Mouse (Mus musculus): Measurements from ENCODE around the gene Kif28.
"Not testable (repeated sequence)": the region's sequence is repeated elsewhere in the genome, so short reads cannot be mapped to it uniquely, and the experiment has no call there.

The Kif28 gene

DNA sequence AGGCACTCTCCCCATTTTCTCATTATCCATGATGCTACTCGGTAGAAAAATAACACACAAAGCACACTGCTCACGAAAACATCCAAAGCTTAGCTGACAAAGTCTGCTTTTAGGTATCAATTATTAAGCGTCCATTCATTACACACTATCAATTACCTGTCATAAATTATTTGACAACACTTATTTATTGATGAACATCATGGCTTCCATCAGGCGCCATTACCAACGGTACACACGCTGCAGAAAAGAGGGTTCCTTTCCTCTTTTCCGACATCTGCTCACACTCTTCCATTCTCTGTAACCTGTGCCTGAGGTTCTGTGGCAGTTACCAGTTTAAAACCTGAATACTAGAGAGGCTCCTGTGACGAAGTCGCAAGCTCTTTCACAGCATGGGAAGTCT lies at the start of gene Kif28:
Kif28 (minus strand) TSS at position 101 of the 400 bp plus-strand sequence.
- no peak for DNase-seq (ENCODE audit: low spot score)

DNA sequence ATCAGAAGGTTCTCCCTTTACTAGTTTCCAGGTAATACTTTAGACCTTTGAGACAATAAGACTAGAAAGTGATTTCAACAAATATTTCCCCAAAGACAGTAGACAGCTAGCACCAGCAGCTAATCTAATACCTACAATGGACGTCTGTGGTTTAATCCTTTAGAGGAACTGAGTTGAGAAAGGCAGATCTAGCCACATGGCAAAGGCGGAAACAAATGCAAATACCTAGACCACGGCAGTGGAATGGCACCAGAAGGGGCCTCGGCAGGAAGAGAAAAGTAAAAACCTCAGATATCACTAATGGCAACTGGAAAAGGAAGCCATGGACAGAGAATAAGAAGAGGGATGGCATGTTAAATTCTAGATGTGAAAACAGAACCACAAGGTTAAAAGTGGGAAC lies 42.2 kb upstream of the Kif28 start:
- no peak for DNase-seq (ENCODE audit: low spot score)

DNA sequence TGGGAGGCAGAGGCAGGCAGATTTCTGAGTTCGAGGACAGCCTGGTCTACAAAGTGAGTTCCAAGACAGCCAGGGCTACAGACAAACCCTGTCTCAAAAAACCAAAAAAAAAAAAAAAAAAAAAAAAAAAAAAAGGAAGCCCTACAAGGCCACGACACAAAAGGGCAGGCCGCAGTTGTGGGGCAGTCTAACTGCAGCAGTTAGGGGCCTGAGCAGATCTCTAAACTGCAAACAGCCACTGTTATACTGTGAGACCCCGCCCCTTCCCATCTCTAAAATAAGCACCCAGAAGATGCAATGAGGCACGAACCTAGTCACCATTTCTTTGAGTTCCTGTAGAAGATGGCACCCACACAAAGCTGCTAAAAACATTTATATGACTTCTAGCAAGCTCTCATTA lies 40.4 kb upstream of the Kif28 start:
- no peak for DNase-seq (ENCODE audit: low spot score)

DNA sequence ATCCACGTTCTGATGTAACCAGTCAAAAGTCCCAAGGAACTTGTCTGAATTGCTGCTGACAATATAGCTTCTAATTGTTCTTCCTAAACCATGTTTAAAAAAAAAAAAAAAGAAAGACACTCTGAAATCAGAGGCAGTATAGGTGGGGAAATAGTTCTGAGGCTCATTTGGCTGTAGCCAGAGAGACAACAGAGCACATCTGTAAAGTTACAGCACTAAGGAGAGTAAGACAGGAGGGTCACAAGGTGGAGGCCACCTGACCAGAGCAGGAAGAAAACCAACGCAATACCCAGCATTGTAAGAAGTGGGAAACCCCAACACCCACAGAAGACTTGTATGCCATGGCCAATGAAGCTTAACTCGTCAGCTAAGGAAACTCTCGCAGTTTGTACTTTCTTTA lies 39.0 kb upstream of the Kif28 start:
- no peak for DNase-seq (ENCODE audit: low spot score)

DNA sequence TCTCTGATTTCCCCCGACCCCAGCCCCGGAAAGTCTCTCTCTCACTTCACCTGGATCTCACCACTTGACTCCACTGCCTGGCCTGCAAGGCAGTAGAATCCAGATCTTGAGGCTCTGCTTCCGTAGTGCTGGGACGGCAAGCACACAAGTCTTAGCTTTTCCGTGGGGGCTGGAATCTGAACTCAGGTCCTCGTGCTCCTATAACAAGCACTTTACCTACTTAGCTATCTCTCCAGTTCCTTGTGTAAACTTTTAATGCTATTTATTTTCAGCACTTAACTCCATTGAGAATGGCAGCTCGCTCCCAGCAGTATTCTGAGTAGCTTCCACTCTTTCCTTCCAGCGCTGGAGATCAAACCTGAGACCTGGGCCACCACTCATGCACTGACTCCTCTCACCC lies 31.8 kb upstream of the Kif28 start:
- no peak for DNase-seq (ENCODE audit: low spot score)

DNA sequence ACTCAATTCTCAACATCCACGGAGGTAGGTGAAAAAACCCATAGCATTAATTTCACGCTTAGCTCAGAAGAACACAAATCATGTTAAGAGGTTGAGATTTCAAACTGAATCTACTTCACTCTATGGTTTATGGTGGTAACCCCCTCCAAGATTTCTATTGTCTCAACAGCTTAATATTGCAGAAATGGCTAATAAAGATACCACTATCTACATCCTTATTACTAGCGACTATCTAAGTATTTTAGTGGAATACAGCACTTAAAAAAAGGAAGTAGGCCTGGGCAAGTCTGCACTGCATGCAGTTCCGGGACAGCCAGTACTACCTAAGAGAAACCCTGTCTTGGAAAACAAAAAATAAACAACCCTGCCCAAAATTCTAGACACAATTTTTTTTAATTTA lies 15.5 kb upstream of the Kif28 start:
- DNase-seq (ENCODE audit: low spot score) = no peak

DNA sequence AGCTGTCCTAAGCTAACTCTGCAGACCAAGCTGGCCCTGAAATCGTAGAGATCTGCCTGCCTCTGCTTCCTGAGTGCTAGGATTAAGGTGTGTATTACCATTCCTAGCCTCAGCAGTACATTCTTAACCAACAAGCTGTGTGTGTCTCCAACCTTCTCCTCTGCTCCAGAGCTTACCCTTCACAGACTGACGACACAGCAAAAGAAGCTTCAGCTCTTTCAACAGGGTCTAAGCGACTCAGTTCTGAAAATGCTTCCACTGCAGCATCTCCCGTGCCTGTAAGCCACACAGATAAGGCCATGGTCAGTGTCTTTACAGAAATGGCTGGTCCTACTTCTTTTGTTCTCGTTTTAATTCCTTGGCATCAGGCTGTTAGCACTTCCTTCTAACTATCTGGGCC lies 15.0 kb upstream of the Kif28 start:
- no peak for DNase-seq (ENCODE audit: low spot score)

DNA sequence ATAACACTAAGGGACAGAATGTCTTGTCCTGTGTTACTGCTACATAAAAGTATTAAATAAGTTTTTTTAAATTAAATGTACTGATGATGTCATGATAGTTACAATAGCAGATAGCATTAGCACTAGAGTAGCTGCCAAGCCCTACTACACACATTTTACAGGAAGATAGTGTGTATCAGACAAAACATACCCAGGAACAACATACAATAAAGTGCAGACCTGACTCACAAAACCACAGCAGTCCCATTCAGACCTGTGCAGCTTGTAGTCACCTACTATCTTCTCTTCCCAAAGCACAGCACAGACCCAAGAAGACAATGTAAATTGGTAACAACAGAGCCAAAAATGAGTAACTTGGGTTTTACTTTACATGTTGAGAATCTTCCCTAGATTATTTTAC lies 11.4 kb upstream of the Kif28 start:
- no peak for DNase-seq (ENCODE audit: low spot score)

DNA sequence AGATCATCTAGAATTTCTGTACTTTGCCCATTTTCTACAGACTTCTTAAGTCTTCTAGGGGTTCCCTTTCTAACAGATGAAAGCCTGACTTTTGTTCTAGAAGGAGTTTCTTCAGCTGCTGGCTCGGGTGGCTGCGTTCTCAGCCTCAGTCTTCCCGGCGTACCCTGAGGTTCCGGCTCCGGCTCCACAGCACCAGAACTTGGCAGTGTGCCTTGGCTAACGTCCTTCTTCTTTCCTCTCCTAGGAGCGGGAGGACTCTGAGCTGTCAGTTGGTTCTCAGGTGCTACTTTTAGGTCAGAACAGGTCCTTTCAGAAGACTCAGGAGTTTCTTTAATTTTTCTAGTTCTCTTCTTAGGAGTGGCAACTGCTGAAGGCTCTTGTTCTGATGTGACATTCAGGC lies 7.9 kb upstream of the Kif28 start:
- DNase-seq (ENCODE audit: low spot score) = no peak

DNA sequence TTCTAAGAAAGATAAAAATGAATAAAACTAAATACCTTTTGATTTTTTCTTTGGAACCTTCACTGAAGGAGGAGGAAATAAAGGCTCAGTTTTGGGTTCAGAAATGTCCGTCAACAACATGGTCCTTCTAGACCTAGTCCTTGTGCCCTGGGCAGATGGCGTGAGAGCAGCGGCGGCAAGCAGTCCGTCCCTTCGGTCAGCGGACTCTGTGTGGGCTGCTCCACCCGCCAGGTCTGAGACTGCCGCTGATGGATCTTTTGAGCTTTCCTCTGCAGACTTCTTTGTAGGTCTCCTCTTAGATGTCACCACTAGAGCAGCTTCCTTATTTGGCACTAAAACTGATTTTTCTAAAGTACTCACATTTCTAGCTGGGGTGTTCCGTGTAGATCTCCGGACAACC lies 7.2 kb upstream of the Kif28 start:
- DNase-seq (ENCODE audit: low spot score) = no peak

DNA sequence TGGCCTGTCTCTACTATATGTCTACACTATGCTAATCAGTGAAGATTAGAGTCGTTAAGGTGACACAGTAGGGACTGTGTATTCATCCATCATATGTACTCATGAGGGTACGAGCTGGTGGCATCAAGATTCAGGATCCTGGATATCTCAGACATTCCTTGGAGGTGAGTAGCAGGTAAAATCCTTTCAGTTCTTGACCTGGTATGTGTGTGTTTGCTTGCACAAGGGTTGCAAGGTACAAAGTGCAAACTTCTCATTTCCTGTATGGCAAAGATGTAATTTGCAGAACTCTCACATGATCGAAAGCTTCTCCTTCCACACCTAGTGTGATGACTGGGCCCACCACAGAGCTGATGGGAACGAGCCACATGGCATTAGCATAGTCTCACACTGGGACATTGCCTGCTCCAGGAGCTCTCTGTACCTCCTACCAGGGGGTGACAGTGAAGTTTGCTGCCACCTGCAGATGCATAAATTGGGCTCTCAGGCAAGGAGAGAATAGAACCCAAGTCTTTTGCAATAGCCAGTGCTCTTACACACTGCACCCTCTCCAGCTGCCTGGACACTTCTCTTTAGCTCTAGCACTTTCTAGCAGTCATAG lies 1.4 kb downstream of the Kif28 start:
- no peak for DNase-seq (ENCODE audit: low spot score)

DNA sequence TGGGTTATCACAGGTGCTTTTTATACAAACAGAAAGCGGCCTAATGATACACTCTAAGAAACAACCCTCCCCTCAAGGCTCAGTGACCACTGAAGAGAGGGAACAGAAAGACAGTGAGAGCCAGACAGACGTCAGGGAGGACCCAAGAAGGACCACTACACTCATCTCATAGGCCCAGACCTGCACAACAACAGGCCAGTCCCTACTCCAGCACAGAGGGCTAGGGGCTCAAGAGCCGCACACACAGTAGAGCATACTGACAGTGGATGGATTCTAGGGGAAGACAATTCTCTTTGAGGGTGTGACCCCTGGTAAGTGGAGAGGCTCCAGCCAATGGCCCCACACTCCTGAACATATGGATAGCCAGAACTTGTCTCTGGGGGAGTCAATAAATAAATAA lies 8.6 kb downstream of the Kif28 start:
- no peak for DNase-seq (ENCODE audit: low spot score)

DNA sequence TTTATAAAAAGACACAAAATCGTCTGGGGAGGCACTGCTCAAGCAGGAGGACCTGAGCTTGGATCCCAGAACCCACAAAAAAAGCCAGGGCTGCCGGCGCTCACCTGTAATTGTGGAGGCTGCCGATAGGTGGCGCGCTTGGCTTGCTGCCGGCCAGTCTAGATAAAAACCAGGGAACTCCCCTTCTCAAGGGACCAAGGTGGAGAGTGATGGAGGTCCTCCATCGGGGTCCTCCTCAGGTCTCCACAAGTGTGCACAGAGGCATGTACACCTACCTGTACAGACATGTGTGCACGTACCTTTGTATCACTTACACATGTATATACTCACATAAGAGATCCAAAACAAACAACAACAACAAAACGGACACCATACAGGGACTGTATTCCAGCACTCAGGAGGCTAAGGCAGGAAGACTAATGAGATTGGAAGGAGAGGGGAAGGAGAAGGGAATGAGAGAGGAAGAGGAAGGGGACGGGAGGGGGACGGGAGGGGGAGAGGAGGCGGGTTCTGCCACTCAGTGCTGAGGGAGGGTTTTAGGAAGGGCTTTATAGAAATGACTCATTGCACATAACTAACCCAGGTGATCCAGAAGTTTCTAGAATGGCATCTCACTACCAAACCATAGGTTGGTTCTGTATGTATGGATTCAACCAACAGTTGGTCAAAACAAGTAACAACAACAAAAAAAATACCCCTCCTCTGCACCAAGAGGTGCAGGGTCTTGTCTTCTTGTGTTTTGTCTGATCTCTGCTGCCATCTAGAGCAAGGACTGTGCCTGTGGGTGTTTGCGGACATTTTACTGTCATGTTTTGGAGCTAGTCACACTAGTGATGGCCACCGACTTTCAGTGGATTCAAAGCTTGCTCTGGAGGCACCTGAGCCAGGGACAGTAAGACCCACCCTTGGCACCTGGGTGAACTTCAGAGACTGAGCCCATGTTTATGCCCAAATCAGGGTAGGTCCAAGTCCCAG lies 10.3 kb downstream of the Kif28 start:
- peak; percentile 24 for DNase-seq (ENCODE audit: low spot score)

DNA sequence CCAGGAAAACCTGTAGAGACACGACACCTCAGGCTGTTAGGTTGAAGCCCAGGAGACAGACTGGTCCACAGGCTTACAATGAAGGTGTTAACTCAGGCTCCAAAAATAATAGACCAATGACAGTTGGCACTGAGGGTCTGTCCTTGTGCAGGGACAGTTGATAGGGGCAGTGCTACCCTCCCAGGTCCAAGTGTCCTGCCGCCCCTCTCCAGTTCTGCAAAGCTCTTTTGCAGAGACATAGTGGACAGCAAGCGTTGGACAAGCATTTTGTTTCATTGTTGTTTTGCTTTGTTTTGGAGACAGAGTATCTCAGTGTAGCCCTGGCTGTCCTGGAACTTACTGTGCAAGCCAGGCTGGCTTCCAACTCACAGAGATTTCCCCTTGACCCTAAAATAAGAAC lies 13.7 kb downstream of the Kif28 start:
- DNase-seq (ENCODE audit: low spot score) = no peak

DNA sequence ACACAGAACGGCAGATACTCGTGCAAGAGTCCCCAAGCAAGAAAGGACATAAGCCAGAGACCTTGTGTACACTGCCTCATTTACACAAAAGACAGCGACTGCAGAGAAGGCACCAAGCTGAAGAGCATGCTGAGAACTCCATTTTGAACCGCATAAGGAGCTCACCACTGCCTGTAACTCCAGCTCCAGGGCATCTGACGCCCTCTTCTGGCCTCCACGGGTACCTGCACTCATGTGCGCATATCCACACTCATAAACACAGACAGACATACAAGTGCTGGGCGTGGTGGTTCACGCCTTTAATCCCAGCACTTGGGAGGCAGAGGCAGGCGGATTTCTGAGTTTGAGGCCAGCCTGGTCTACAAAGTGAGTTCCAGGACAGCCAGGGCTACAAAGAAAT lies 16.4 kb downstream of the Kif28 start:
- DNase-seq (ENCODE audit: low spot score) = no peak

DNA sequence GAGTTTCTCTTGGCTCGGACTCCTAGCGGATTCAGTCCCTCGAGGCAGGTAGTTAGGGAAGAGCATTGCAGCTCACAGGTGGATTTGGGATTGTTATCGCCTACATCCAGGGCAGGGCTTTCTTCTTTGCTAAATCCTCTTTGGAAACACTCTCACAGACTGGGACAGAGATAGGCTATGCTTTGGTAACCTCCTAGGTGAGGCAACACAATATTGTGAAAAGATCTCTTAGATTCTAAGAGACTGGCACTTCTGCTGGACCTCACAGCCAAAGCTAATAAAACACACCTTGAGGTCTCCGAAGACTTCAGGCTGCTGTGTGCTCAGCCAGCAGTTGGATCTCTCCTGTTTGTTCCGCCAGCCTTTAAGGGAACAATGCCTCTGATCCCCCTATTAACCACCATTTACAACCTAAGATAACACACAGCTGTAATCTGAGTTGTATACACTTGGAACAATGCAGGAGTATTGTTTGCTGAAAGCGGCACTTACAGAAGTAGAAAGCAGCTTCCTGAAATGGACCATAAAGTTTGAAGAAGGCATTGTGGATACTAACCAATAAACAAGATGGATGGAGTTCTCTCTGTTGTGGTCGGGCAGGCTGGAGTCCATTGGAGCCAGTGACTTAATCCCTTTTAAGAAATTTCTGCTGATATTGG lies 22.1 kb downstream of the Kif28 start:
- no peak for DNase-seq (ENCODE audit: low spot score)

DNA sequence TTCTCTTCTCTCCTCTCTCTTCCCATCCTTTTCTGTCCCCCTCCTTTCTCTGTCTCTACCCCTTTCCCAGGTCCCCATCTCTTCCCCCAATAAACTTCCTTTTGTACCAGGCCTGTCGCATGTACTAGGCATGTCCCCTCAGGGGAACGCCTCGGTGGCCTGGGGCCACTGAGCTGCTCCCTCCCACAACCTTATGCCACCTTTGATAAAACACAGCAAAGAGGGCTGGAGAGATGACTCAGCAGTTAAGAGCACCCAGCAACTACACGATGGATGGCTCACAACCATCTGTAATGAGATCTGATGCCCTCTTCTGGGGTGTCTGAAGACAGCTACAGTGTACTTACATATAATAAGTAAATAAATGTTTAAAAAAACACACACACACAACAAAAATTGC lies 29.3 kb downstream of the Kif28 start:
- DNase-seq (ENCODE audit: low spot score) = no peak

DNA sequence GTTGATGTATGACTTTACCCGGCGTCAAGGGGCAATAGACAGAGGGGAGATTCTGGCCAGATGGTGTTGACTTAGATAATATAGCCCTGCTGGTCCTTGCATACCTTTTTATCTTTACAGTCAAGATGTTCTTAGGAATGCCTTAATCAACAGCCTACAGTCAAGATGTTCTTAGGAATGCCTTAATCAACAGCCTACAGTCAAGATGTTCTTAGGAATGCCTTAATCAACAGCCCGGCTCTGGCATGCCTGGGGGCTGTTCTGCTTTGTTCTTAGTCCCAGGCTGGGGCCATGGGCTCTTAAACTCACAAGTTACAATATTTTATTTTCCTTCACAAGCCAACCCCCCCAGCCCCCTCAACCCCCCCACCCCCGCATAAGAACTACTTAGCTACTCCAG lies 29.8 kb downstream of the Kif28 start:
- DNase-seq (ENCODE audit: low spot score) = not testable (repeated sequence)

DNA sequence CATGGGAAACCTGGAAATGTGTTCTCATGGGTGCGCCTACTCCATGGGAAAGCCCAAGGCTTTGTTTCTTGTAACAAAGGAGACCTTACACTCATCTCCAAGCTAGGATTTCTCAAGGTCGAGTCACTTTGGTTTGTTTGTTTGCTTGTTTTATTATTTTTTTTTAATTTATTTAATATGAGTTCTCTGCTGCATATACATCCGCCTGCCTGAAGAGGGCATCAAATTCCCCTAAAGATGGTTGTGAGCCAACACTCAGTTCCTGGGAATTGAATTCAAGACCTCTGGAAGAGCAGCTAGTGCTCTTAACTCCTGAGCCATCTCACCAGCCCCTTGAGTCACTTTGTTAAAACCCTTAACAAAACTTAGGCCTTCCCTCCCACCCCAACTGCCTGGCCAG lies 31.7 kb downstream of the Kif28 start:
- no peak for DNase-seq (ENCODE audit: low spot score)

DNA sequence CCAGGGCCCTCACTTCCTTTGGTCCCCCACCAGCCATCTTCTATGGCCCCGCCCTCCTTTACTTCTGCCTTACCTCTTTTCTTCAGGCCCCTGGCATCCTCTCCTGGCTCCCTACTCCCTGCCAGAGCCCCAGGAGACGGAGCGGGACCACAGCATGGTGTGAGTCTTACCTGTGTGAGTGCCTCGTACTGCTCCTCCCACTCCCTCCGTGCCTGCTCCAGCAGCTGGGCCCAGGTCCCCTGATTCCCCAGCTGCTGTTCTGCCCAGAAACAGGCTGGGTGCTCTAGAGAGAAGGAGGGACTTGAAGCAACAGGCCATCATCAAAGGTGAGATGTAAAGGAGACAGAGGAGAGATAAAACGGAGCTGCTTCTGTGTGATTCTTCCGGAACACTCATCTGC lies 32.4 kb downstream of the Kif28 start:
- DNase-seq (ENCODE audit: low spot score) = no peak

DNA sequence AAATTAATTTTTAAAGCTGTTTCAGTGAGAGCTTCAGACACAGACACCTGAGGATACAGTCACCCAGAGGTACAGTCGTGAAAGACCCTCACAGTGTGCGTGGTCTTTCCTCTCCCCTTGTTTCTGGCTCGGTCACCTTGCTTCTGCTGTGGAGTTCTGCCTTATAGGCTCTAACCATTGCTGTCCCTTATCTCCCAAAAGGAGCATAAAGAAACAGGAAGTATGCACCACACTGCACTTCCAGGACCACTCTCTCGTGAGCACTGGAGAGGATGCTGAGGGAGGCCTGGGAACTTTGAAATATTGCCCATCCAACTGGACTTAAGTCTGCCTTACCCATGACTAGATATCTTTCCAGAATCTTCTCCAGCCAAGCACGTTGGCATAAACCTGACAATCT lies 34.3 kb downstream of the Kif28 start:
- no peak for DNase-seq (ENCODE audit: low spot score)

DNA sequence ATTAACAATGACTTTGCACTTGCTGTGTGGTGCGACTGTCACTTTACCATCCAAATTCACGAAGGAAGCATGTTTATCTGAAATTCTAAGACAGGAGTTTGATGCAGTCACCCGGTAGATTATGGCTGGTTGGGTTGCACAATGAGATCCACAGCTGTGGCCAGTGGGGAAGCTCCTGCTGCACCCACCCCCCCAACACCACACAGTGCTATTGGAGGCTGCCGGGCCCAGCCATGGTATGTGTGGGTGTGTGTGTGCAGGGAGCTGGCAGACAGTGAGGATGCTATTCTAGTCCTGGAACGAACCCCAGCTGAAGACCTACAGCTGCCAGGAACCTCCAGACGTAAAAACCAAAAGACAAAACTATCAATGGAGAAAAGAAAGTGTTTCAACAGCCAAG lies 35.7 kb downstream of the Kif28 start:
- no peak for DNase-seq (ENCODE audit: low spot score)

DNA sequence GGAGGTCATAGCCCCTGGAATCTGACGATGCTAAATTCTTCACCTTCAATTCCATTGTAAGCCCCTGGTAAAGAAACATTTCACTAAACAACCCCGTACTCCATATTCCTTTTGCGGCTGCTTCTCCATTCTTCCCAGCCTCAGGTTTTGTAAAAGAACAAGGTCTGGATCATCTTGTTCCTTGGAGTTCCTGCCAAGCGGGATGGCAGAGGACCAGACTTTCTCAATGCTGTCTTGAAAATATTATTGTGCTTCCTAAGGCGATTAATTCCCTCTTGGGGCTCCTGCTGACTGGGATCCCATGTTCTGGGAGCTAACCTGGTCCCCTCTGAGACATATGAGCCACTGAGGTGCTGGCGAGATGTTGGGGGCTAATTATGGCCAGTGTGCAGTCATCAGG lies 39.9 kb downstream of the Kif28 start:
- DNase-seq (ENCODE audit: low spot score) = no peak

Data from MN1 (cell line).